ENCODE assay signal across 8 mouse cellular contexts in the genomic region with DNA sequence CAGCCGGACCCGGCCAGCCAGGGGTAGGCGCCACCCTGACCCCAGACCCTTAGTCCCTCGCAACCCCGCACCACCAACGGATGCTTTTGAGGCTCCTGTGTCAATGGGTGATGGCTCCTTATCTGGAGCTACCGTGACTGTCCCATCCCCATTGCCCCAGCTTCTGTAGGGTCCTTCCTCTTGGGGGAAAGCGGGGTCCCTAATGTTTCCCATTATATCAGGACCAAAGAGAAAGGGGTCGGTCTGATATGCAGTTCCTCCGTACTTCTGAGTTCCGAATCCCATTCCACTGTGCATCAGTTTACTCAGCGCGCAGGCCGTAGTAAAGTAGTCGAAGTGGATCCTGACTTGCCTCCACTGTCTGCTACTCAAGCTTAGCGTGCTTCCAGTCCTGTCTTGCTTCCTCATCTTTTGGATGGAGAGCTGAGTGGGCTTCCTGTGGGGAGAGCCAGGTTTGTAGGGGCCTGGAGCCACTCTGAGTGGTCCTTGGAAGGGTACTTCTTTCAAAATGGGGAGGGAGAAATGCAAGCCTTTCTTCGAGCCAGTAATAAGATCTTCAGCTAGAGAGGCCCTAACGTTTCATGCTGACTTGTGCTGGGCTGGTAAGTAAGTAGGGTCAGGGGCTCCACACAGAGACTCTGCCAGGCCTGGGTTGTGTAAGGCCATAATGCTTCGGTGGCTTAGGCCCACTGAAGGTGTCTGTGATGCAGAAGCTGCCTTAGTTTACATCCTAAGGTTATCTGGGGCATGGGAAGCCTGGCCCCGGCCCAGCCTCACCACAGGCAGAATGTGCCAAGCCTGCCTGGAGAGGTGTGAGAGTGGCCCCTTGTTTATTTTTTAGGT.
A peak's percentile ranks its signal among the peaks of the same experiment; 100 is the strongest.
DNase-seq lines count a peak whose midpoint lies in the region; ATAC-seq and TF ChIP-seq lines count a peak whose summit lies in the region.

No protein-coding gene starts in this region.

- intact Hi-C loops in gastrocnemius, adult 2 months (cut with DNase I) = loop anchor here (5.0 kb wide), 1 partner anchor 75 kb away; no protein-coding TSS in a partner anchor

- in situ Hi-C loops in ES-E14 (cut with MboI; ENCODE audit: low sequenced_read_pairs in 2 of 2, unreplicated experiment in 2 of 2) = no loop called here

- WGBS in forebrain, embryonic 16.5 days = 4% methylated on average over 20 of the region's 20 CpGs

- H3K4me1 ChIP-seq in ES-E14 (ENCODE audit: control insufficient read depth in 2 of 2, insufficient read depth in 2 of 2, low read length in 2 of 2, poor library complexity in 1 of 2) = peaks cover 4 to 18% of the 10 kb centered on the region in 2 experiments; a peak in 3 of 4 replicates
- H3K4me1 ChIP-seq in forebrain, embryonic 16.5 days (replicated peaks; ENCODE audit: control insufficient read depth, insufficient read depth, low read length) = peaks cover 46% of the 10 kb centered on the region

- no peaks in the 10 kb centered on the region for H3K27me3 ChIP-seq in forebrain, embryonic 16.5 days (replicated peaks; ENCODE audit: control insufficient read depth, insufficient read depth, low read length)

- H3K9ac ChIP-seq in ES-E14 (ENCODE audit: insufficient read depth, low read depth, low read length, poor library complexity, severe bottlenecking) = peak overlapping the region; percentile 75
- peak overlapping the region; percentile 75 for H3K9ac ChIP-seq in forebrain, embryonic 16.5 days (replicated peaks; ENCODE audit: low read depth, low read length)

- H3K9me3 ChIP-seq in ES-E14 (ENCODE audit: control insufficient read depth, insufficient read depth, low read depth, low read length) = no peaks in the 10 kb centered on the region
- H3K9me3 ChIP-seq in forebrain, embryonic 16.5 days (ENCODE audit: control insufficient read depth, low read length) = no peaks in the 10 kb centered on the region

- ATAC-seq in forebrain, embryonic 16.5 days = 0 out of 2 replicates have a peak, but pooled peaks have one; percentile 2
- 0 out of 2 replicates have a peak, but pooled peaks have one; percentile 8 for ATAC-seq in megakaryocyte, adult 5-6 weeks (ENCODE audit: poor library complexity, severe bottlenecking)
- no peak for ATAC-seq in monocyte, adult 5-6 weeks (replicated peaks; ENCODE audit: insufficient number of reproducible peaks, low FRiP score, low TSS enrichment, poor library complexity, severe bottlenecking)

- DNase-seq in gastrocnemius, adult 2 months = no peak
- no peak for DNase-seq in gastrocnemius, adult 18-20 months (ENCODE audit: low spot score)
- no peak for DNase-seq in ES-E14 (ENCODE audit: low read depth, low spot score)
- no peak for DNase-seq in gastrocnemius, adult 8-10 months (ENCODE audit: low spot score in 2 of 2)
- no peak for DNase-seq in adrenal gland, postnatal 14 days

- H3K36me3 ChIP-seq in ES-E14 (ENCODE audit: control insufficient read depth, insufficient read depth, low read length, poor library complexity, severe bottlenecking) = no peaks in the 10 kb centered on the region
- no peaks in the 10 kb centered on the region for H3K36me3 ChIP-seq in forebrain, embryonic 16.5 days (ENCODE audit: control insufficient read depth, insufficient read depth)

- H3K27ac ChIP-seq in gastrocnemius, adult 2 months = peak overlapping the region; percentile 87
- H3K27ac ChIP-seq in ES-E14 (ENCODE audit: insufficient read depth, low read depth, low read length, poor library complexity, severe bottlenecking) = no peak overlapping the region
- no peak overlapping the region for H3K27ac ChIP-seq in forebrain, embryonic 16.5 days (ENCODE audit: low read length)

- H3K4me2 ChIP-seq in forebrain, embryonic 16.5 days (ENCODE audit: low read length) = peak overlapping the region; percentile 94

- H3K4me3 ChIP-seq in gastrocnemius, adult 2 months = peak overlapping the region; percentile 75
- peak overlapping the region; percentile 66 to 85 for H3K4me3 ChIP-seq in ES-E14 (ENCODE audit: insufficient read depth in 1 of 2, low read depth in 1 of 2, low read length in 2 of 2, poor library complexity in 1 of 2, severe bottlenecking in 1 of 2)
- peak overlapping the region; percentile 52 for H3K4me3 ChIP-seq in forebrain, embryonic 16.5 days (replicated peaks; ENCODE audit: low read length)

- no peak for TF ChIP-seq CTCF in gastrocnemius, adult 2 months (IDR thresholded peaks at IDR 0.05)

TF ChIP-seq in ES-E14, 5 proteins besides CTCF, POLR2A, EP300 and RAD21:
- TF ChIP-seq ZC3H11A (IDR thresholded peaks at IDR 0.05; ENCODE audit: borderline replicate concordance, low read depth, low read length) (no peak), ZNF384 (IDR thresholded peaks at IDR 0.05; ENCODE audit: low read depth, low read length) (no peak), MAFK (IDR thresholded peaks at IDR 0.05; ENCODE audit: insufficient read depth, low read depth, low read length) (no peak), CHD2 (IDR thresholded peaks at IDR 0.05; ENCODE audit: low read depth, low read length) (no peak), HCFC1 (IDR thresholded peaks at IDR 0.05; ENCODE audit: borderline replicate concordance, insufficient read depth, low read length) (no peak)
